Mouse (Mus musculus): ENCODE results near the gene Slc44a5.

GRCm38 (mm10) chr3:154274681-154275080, 301.4 kb downstream of the Slc44a5 start:
- TF ChIP-seq CTCF (IDR thresholded peaks at IDR 0.05; ENCODE audit: control insufficient read depth, insufficient read depth, insufficient replicate concordance, low read depth, low read length) = no peak
- no peak for TF ChIP-seq POLR2A (IDR thresholded peaks at IDR 0.05; ENCODE audit: control insufficient read depth, low read depth, low read length)
